Comparison of ENCODE assay signal across 10 mouse cellular contexts in genomic region chr5:92441494-92441893, GRCm38 (mm10). TPM values are rescaled to one million over a fixed set of nuclear protein-coding genes. Genes with fewer than 3 reads are reported as not detected.
DNase-seq lines count a peak whose midpoint lies in the region; ATAC-seq and TF ChIP-seq lines count a peak whose summit lies in the region.
"Had no signal": no experiment of that assay in that cellular context is flagged by ENCODE, and none has a peak within 500 bp of the region (broad histone marks: within the 10 kb centered on the region; RNA-seq: fewer than 3 reads in every experiment).

No protein-coding gene starts in this region.

- no peaks in the 10 kb centered on the region for H3K27me3 ChIP-seq in liver, embryonic 12.5 days (replicated peaks)
- no peaks in the 10 kb centered on the region for H3K27me3 ChIP-seq in stomach, postnatal 0 days (ENCODE audit: control insufficient read depth, insufficient read depth, low read length)

- H3K9me3 ChIP-seq in liver, embryonic 12.5 days (replicated peaks), result no peaks in the 10 kb centered on the region
- H3K9me3 ChIP-seq in stomach, postnatal 0 days (ENCODE audit: control insufficient read depth, low read length), result no peaks in the 10 kb centered on the region

- WGBS in liver, embryonic 12.5 days (ENCODE audit: insufficient replicate concordance), result 54% methylated on average over 5 of the region's 5 CpGs
- WGBS in stomach, postnatal 0 days, result 70% methylated on average over 5 of the region's 5 CpGs

- H3K9ac ChIP-seq in liver, embryonic 12.5 days, result 0 out of 2 replicates have a peak overlapping the region, but pooled peaks have one; percentile 22
- no peak overlapping the region for H3K9ac ChIP-seq in stomach, postnatal 0 days (ENCODE audit: low read length)
- H3K9ac ChIP-seq: lung, embryonic 14.5 days had no signal

- no peak for TF ChIP-seq EP300 in stomach, postnatal 0 days (optimal IDR thresholded peaks at IDR 0.05)

- ATAC-seq in liver, embryonic 12.5 days, result no peak
- peak; percentile 56 for ATAC-seq in stomach, postnatal 0 days (ENCODE audit: low FRiP score, low TSS enrichment)

- no peak overlapping the region for H3K4me2 ChIP-seq in liver, embryonic 12.5 days
- no peak overlapping the region for H3K4me2 ChIP-seq in stomach, postnatal 0 days (replicated peaks; ENCODE audit: low read depth)
- H3K4me2 ChIP-seq: lung, embryonic 14.5 days had no signal

- H3K4me1 ChIP-seq in liver, embryonic 12.5 days, result peaks cover 44% of the 10 kb centered on the region
- no peaks in the 10 kb centered on the region for H3K4me1 ChIP-seq in stomach, postnatal 0 days (replicated peaks; ENCODE audit: control insufficient read depth, insufficient read depth)

- no peak overlapping the region for H3K4me3 ChIP-seq in liver, embryonic 12.5 days
- no peak overlapping the region for H3K4me3 ChIP-seq in stomach, postnatal 0 days (ENCODE audit: low read depth, low read length)

- DNase-seq in urinary bladder, postnatal 14 days (ENCODE audit: low spot score), result peak; percentile 21
- no peak for DNase-seq in urinary bladder, postnatal 10 days (ENCODE audit: low spot score)
- DNase-seq in heart, adult 11 months, result peak; percentile 97
- peak; percentile 22 for DNase-seq in stomach, postnatal 0 days (ENCODE audit: low spot score)
- DNase-seq in left cerebral cortex, adult 11 months (ENCODE audit: low spot score), result no peak
- no peak for DNase-seq in urinary bladder, adult 2 months (ENCODE audit: low spot score)
- DNase-seq in neural tube, embryonic 10.5 days (ENCODE audit: extremely low spot score, low spot score), result no peak
- DNase-seq: lung, embryonic 14.5 days; thymus, adult 18-20 months had no signal

- 0 out of 2 replicates have a peak, but pooled peaks cover 5% of the 10 kb centered on the region for H3K36me3 ChIP-seq in liver, embryonic 12.5 days
- H3K36me3 ChIP-seq in stomach, postnatal 0 days (ENCODE audit: control insufficient read depth, insufficient read depth, low read length), result 0 out of 2 replicates have a peak, but pooled peaks cover 5% of the 10 kb centered on the region

- no peak overlapping the region for H3K27ac ChIP-seq in liver, embryonic 12.5 days
- H3K27ac ChIP-seq in stomach, postnatal 0 days (replicated peaks), result no peak overlapping the region

- no peak for TF ChIP-seq CTCF in stomach, postnatal 0 days (IDR thresholded peaks at IDR 0.05; ENCODE audit: low read depth)

RNA-seq across cellular contexts. Expression of gene Nup54, which starts 6.5 kb away (rescaled TPM):
- 49.0 and 49.2 TPM in 2 replicates for polyA plus RNA-seq in liver, embryonic 12.5 days (2016; fragmentation: Nextera tagmentation; extraction: Ambion mirVana)
- 20.5 and 21.4 TPM in 2 replicates for polyA plus RNA-seq in stomach, postnatal 0 days (2015; fragmentation: Nextera tagmentation; extraction: Ambion mirVana)
- polyA plus RNA-seq in urinary bladder, adult 2 months (2012; rRNA removed), result 21.1 and 25.9 TPM in 2 replicates

Comparison
In these comparisons a context has a peak if more than half of its experiments do, and no peak if none do; other contexts are left out.
1. DNase-seq: peak in urinary bladder, postnatal 14 days (single experiment), heart, adult 11 months (single experiment) and stomach, postnatal 0 days (single experiment); none in urinary bladder, postnatal 10 days (single experiment), left cerebral cortex, adult 11 months (single experiment), urinary bladder, adult 2 months (single experiment) and neural tube, embryonic 10.5 days (single experiment).